Mouse (Mus musculus) spleen, embryonic (tissue): ENCODE measurements around the gene Tmco4.

Source experiments
- CTCF ChIA-PET: fragments of 350-600 bp; sonication (Branson Sonifier 250); formaldehyde crosslinking; loops from one replicate; lab custom pipeline; 2022; lab: Charles Lee

Tmco4 gene

GRCm38 (mm10) chr4:139090303-139090940, 117.7 kb downstream of the Tmco4 start:
- CTCF ChIA-PET: no interaction called here

DNA sequence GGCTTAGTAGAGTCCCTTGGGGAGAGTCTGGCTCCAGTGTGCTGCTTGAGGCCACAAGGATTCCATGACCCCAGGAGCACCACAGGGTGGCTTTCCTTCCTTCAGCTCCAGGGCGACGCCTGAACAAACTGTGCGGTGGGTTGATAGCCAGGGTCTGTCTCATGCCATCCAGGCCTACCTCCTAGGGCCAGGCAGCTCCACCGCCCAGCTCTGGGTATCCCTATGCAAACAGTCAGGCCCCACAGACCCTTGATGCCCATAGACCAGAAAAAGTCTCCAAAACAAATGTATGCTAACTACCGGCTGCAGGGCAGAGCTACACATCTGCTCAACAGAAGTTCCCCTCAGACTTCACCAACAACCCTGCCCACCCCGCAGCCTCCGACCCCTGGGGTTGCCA, 118.4 kb downstream of the Tmco4 start:
- CTCF ChIA-PET: no interaction called here

GRCm38 (mm10) chr4:139091478-139092355, 119.0 kb downstream of the Tmco4 start:
- CTCF ChIA-PET: no interaction called here

DNA sequence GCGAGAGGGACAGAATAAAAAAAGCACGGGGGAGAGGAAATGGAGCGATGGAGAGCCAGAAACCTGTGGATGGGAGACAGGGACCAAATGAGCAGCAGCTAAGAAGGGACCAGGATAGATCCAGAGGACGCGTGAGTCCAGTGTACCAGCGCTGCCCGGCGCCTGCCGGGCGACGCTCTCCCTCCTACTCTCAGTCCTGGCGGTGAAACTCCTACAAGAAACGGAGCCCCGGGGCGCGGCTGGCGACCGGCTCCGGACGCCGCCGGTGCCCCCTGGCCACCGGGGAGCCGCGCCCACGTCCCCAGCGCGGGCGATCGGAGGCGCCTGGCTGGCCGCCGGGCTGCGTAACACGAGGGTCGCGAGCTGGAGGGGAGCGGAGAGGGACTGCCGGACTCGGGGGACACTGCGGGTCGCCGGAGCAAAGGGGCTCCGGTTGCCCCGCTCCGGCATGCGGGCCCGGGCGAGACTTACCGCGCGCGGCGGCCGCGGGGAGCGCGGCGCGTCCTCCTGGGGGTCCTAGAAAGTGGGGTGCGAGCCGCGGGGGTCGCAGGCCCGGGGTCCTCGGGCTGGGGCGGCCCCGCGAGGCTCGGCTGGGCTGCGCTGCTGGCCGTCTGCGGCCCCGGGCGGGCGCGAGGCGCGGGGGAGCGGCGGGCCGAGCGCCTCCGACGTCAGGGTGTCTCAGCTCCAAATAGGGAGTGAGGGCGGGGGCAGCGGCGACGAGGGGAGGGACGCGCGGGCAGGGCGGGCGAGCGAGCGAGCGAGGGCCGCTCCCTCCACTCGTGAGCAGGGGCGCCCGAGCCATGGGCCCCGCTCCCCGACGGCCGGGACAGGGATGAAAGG, 119.9 kb downstream of the Tmco4 start, which contains the start of gene Nbl1:
TSS of gene Nbl1 (minus strand) at position 638 of the 840 bp plus-strand sequence.
- CTCF ChIA-PET: no interaction called here

DNA sequence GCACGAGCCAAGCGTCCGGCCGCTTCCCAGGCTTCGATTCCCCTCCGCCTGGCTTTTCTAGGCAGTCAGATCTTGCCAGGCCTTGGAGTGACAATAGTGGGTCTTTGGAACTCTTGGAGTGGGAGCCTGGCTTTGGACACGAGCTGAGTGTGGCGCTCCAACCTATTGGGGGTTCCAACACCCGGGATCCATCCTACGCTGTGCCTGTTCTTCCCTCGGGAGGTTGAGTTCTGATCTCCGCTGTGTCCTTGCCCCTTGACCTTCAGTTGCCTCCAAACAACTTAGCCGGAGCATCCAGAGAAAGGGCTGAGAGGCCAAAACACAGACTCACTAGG, 120.5 kb downstream of the Tmco4 start:
- CTCF ChIA-PET: no interaction called here

DNA sequence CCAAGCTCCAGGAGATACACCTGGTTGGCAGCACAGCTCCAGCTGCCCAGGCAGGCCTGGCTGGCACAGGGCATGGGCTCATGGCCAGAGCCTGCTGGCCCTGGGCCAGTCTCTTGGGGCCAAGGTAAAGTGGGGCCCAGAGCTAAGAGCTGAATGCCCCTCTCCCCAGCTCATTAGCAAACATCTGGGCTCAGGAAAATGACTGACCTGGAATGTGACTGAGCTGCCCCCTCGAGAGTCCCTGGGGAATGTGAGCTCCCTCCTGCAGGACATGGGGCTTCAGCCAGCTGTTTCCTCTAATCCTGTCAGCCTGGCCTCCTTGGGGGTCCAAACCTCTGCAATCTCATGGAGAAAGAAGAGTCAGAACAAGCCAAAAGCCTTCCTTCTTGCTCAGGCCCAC, 122.7 kb downstream of the Tmco4 start:
- CTCF ChIA-PET: no interaction called here

- CTCF ChIA-PET: no interaction called here
Observed at GRCm38 (mm10) chr4:139096201-139096600, 123.5 kb downstream of the Tmco4 start.

- CTCF ChIA-PET: interaction anchor here (0.6 kb wide), 1 partner anchor 16 kb away, joined by 3 read pairs; no protein-coding TSS in a partner anchor
Observed at GRCm38 (mm10) chr4:139100326-139100725, 127.6 kb downstream of the Tmco4 start.

DNA sequence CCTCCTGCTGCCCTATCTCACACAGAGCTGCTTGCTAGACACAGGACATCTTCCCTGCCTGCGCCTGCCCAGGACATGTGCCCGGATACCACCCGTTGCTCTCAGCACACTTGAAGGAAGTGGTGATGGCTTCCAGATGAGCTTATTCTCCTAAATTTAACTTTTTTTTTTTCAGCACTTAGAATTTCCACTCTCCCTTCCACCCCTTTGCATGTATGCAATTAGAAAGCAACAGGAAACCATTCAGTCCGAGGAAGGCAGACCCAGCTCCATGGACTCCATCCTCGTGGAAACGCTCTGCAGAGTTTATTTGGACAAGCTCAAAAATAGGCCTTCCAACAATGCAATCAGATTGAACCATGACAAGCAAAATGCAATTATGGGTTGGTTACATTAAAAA, 128.9 kb downstream of the Tmco4 start:
- CTCF ChIA-PET: no interaction called here

- CTCF ChIA-PET: no interaction called here
Observed at GRCm38 (mm10) chr4:139105453-139105852, 132.8 kb downstream of the Tmco4 start.
